Mouse (Mus musculus) heart, postnatal 0 days (tissue): Measurements from ENCODE around the gene Gm1113. TPM values are rescaled to one million over a fixed set of nuclear protein-coding genes. Genes with fewer than 3 reads are reported as not detected.

Source experiments
- ATAC-seq: fragments of 200-750 bp; cut with Nextera tagmentation; 2 replicates; pipeline ENCODE4 v1.8.0; 2017; ENCODE audit warnings: low read depth, moderate number of reproducible peaks, moderate library complexity; ENCODE audit not compliant: insufficient read depth
- DNase-seq: peaks from one replicate; pipeline ENCODE4 v3.0.0-alpha.2; 2016; ENCODE audit warnings: low spot score
- H3K27ac ChIP-seq: fragments of 300-500 bp; sonication (generic); 2 replicates; pipeline ENCODE4 v1.5.1; 2014; ENCODE audit warnings: low read depth, mild to moderate bottlenecking
- H3K27me3 ChIP-seq: fragments of 300-500 bp; sonication (generic); 2 replicates; pipeline ENCODE4 v1.6.1; 2014; ENCODE audit warnings: low read length, mixed read lengths; ENCODE audit not compliant: control insufficient read depth, insufficient read depth
- H3K36me3 ChIP-seq: fragments of 300-500 bp; sonication (generic); replicated peaks from 2 replicates; pipeline ENCODE4 v1.6.1; 2014; ENCODE audit warnings: low read length, mixed read lengths; ENCODE audit not compliant: control insufficient read depth, insufficient read depth
- H3K4me1 ChIP-seq: fragments of 300-500 bp; sonication (generic); 2 replicates; pipeline ENCODE4 v1.6.1; 2014; ENCODE audit warnings: antibody characterized with exemption; ENCODE audit not compliant: control insufficient read depth, insufficient read depth
- H3K4me2 ChIP-seq: fragments of 300-500 bp; sonication (generic); 2 replicates; pipeline ENCODE4 v1.6.1; 2014; ENCODE audit warnings: low read depth, mild to moderate bottlenecking, low read length, moderate library complexity
- H3K4me3 ChIP-seq: fragments of 300-500 bp; sonication (generic); 2 replicates; pipeline ENCODE4 v1.5.1; 2014; ENCODE audit warnings: low read depth, low read length
- H3K9ac ChIP-seq: fragments of 300-500 bp; sonication (generic); replicated peaks from 2 replicates; pipeline ENCODE4 v1.6.1; 2014; ENCODE audit warnings: low read depth, low read length, mixed read lengths
- H3K9me3 ChIP-seq: fragments of 300-500 bp; sonication (generic); replicated peaks from 2 replicates; pipeline ENCODE4 v1.6.1; 2016; ENCODE audit warnings: low read length; ENCODE audit not compliant: control insufficient read depth
- CTCF ChIP-seq: IDR thresholded peaks from 2 replicates; pipeline ENCODE4 v1.5.1; 2016; ENCODE audit warnings: antibody characterized with exemption, control low read depth, low read depth
- EP300 ChIP-seq: IDR thresholded peaks from 2 replicates; pipeline ENCODE4 v1.6.1; 2016; ENCODE audit warnings: antibody characterized with exemption, low read depth
- WGBS: fragments of 180-500 bp; shearing (Covaris S2); extraction: QIAGEN DNeasy Blood & Tissue Kit; methylation state at CpG from one replicate; pipeline ENCODE4 v1.1.7; 2014; 5-methylcytosine and 5-hydroxymethylcytosine counted together
- polyA plus RNA-seq: library from polyadenylated mRNA; unstranded; fragments of >200 nt; fragmentation: Nextera tagmentation; extraction: Ambion mirVana; gene quantifications from 2 replicates; pipeline ENCODE4 v1.2.1, GENCODE M21; 2015
- total RNA-seq: library from RNA; depleted of rRNA; stranded (reverse); fragments of >200 nt; gene quantifications from 2 replicates; pipeline ENCODE4 v1.2.3, GENCODE M21; 2014; ENCODE audit warnings: low replicate concordance

Gene Gm1113
- total and polyA plus RNA-seq, 2 experiments from 2014 or later = not detected

- ATAC-seq = no peak
- Histone ChIP-seq H3K4me2 (no peak overlapping the region), H3K4me1 (no peaks in the 10 kb centered on the region), H3K9me3 (no peaks in the 10 kb centered on the region), H3K9ac (no peak overlapping the region), H3K4me3 (no peak overlapping the region), H3K27me3 (no peaks in the 10 kb centered on the region), H3K36me3 (peaks cover 9% of the 10 kb centered on the region; the same call in 1 of the 2 replicates), H3K27ac (no peak overlapping the region)
- WGBS = 71% methylated on average over 3 of the region's 3 CpGs
- DNase-seq = no peak
- no peak for TF ChIP-seq EP300
- no peak for TF ChIP-seq CTCF
Measured at GRCm38 (mm10) chr9:35495471-35495870, 22.6 kb downstream of the Gm1113 start.

DNA sequence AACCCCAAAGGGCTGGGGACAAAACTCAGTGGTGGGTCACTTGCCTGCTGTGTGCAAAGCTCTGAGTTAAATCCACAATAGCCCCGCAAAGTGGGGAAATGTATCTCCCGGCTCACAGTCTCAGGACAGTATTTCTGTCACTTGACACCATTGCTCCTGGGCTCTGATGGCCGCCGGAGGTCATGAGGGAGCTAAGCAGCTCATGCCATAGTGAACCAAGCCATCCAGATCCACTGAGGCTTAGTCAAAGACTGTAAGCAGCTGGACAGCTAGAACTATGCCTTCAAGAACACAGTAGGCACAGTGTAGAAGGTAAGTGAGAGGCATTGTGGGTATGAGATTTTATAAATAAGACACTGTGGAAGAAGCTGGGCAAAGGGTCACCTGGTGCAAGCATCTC lies 23.1 kb downstream of the Gm1113 start:
- Histone ChIP-seq H3K9ac (no peak overlapping the region), H3K9me3 (no peaks in the 10 kb centered on the region), H3K4me2 (no peak overlapping the region), H3K27me3 (no peaks in the 10 kb centered on the region), H3K36me3 (peaks cover 9% of the 10 kb centered on the region; the same call in 1 of the 2 replicates), H3K27ac (no peak overlapping the region), H3K4me3 (no peak overlapping the region), H3K4me1 (no peaks in the 10 kb centered on the region)
- no peak for TF ChIP-seq CTCF
- no peak for TF ChIP-seq EP300
- WGBS = 54% methylated on average over 4 of the region's 4 CpGs
- ATAC-seq (no peak), DNase-seq (no peak)

DNA sequence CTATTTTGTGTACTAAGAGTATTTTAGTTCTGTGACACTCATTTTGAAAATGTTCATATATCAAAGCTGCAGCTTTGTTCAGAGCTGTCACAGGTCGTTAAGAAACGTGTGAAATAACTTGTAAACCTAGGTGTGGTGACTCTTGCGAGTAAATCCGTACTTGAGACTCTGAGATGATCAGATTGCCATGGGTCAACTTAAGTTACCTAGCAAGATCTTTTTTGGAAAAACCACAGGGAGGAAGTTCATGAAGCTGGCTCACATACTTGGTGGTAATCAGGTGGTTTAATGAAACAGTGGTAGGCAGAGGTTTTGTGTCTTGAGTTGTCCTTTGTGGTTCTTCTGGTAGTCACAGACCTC lies 24.4 kb downstream of the Gm1113 start:
- ATAC-seq (no peak), DNase-seq (no peak)
- H3K36me3 ChIP-seq = peaks cover 20% of the 10 kb centered on the region
- H3K4me3 ChIP-seq = no peak overlapping the region
- no peak overlapping the region for H3K9ac ChIP-seq
- no peak overlapping the region for H3K4me2 ChIP-seq
- no peaks in the 10 kb centered on the region for H3K4me1 ChIP-seq
- no peak overlapping the region for H3K27ac ChIP-seq
- no peaks in the 10 kb centered on the region for H3K9me3 ChIP-seq
- TF ChIP-seq CTCF (no peak), EP300 (no peak)
- WGBS = 76% methylated on average over 4 of the region's 4 CpGs
- H3K27me3 ChIP-seq = no peaks in the 10 kb centered on the region

GRCm38 (mm10) chr9:35493033-35493732 lies 24.9 kb downstream of the Gm1113 start:
- 74% methylated on average over 7 of the region's 7 CpGs for WGBS
- Histone ChIP-seq H3K36me3 (peaks cover 24% of the 10 kb centered on the region), H3K27ac (no peak overlapping the region), H3K9ac (no peak overlapping the region), H3K9me3 (no peaks in the 10 kb centered on the region), H3K27me3 (no peaks in the 10 kb centered on the region), H3K4me3 (no peak overlapping the region), H3K4me2 (no peak overlapping the region), H3K4me1 (no peaks in the 10 kb centered on the region)
- TF ChIP-seq CTCF (no peak), EP300 (no peak)
- DNase-seq = no peak
- ATAC-seq = no peak

- H3K4me2 ChIP-seq = no peak overlapping the region
- DNase-seq (no peak), ATAC-seq (no peak)
- WGBS = 74% methylated on average over 11 of the region's 11 CpGs
- H3K27ac ChIP-seq = no peak overlapping the region
- no peak overlapping the region for H3K4me3 ChIP-seq
- H3K9ac ChIP-seq = no peak overlapping the region
- no peak for TF ChIP-seq CTCF
- no peak for TF ChIP-seq EP300
- peaks cover 36% of the 10 kb centered on the region for H3K36me3 ChIP-seq
- no peaks in the 10 kb centered on the region for H3K9me3 ChIP-seq
- H3K27me3 ChIP-seq = no peaks in the 10 kb centered on the region
- no peaks in the 10 kb centered on the region for H3K4me1 ChIP-seq
Measured at GRCm38 (mm10) chr9:35491109-35491866, 26.8 kb downstream of the Gm1113 start.
